Mouse (Mus musculus) liver, embryonic 16.5 days (tissue): Measurements from ENCODE around the gene Sirt2. TPM values are rescaled to one million over a fixed set of nuclear protein-coding genes. Genes with fewer than 3 reads are reported as not detected.

Source experiments
- ATAC-seq: fragments of 200-750 bp; cut with Nextera tagmentation; 2 replicates; pipeline ENCODE4 v1.8.0; 2017; ENCODE audit warnings: low read depth, mild to moderate bottlenecking, moderate number of reproducible peaks, moderate library complexity
- H3K27ac ChIP-seq: fragments of 300-500 bp; sonication (generic); 2 replicates; pipeline ENCODE4 v1.5.1; 2014; ENCODE audit warnings: mild to moderate bottlenecking, low read length
- H3K27me3 ChIP-seq: fragments of 300-500 bp; sonication (generic); 2 replicates; pipeline ENCODE4 v1.6.1; 2014; ENCODE audit warnings: low read depth, low read length, mixed read lengths; ENCODE audit not compliant: control insufficient read depth, insufficient read depth
- H3K36me3 ChIP-seq: fragments of 300-500 bp; sonication (generic); 2 replicates; pipeline ENCODE4 v1.6.1; 2014; ENCODE audit warnings: mild to moderate bottlenecking; ENCODE audit not compliant: control insufficient read depth, insufficient read depth
- H3K4me1 ChIP-seq: fragments of 300-500 bp; sonication (generic); 2 replicates; pipeline ENCODE4 v1.6.1; 2014; ENCODE audit warnings: low read depth, low read length, mixed read lengths; ENCODE audit not compliant: control insufficient read depth
- H3K4me2 ChIP-seq: fragments of 300-500 bp; sonication (generic); 2 replicates; pipeline ENCODE4 v1.6.1; 2014; ENCODE audit warnings: low read depth, low read length, mixed read lengths
- H3K4me3 ChIP-seq: fragments of 300-500 bp; sonication (generic); 2 replicates; pipeline ENCODE4 v1.5.1; 2014; ENCODE audit warnings: low read depth, mild to moderate bottlenecking, low read length
- H3K9ac ChIP-seq: fragments of 300-500 bp; sonication (generic); 2 replicates; pipeline ENCODE4 v1.6.1; 2014; ENCODE audit warnings: low read depth, low read length
- H3K9me3 ChIP-seq: fragments of 300-500 bp; sonication (generic); replicated peaks from 2 replicates; pipeline ENCODE4 v1.6.1; 2016; ENCODE audit warnings: low read length; ENCODE audit not compliant: control insufficient read depth
- WGBS: fragments of 180-500 bp; shearing (Covaris S2); extraction: QIAGEN DNeasy Blood & Tissue Kit; methylation state at CpG from one replicate; pipeline ENCODE4 v1.1.7; 2014; ENCODE audit not compliant: insufficient replicate concordance; 5-methylcytosine and 5-hydroxymethylcytosine counted together
- polyA plus RNA-seq: library from polyadenylated mRNA; unstranded; fragments of >200 nt; fragmentation: Nextera tagmentation; extraction: Ambion mirVana; gene quantifications from 2 replicates; pipeline ENCODE4 v1.2.1, GENCODE M21; 2015

Gene Sirt2
- polyA plus RNA-seq, 1 experiment from 2014 or later, result 28.0 TPM

DNA sequence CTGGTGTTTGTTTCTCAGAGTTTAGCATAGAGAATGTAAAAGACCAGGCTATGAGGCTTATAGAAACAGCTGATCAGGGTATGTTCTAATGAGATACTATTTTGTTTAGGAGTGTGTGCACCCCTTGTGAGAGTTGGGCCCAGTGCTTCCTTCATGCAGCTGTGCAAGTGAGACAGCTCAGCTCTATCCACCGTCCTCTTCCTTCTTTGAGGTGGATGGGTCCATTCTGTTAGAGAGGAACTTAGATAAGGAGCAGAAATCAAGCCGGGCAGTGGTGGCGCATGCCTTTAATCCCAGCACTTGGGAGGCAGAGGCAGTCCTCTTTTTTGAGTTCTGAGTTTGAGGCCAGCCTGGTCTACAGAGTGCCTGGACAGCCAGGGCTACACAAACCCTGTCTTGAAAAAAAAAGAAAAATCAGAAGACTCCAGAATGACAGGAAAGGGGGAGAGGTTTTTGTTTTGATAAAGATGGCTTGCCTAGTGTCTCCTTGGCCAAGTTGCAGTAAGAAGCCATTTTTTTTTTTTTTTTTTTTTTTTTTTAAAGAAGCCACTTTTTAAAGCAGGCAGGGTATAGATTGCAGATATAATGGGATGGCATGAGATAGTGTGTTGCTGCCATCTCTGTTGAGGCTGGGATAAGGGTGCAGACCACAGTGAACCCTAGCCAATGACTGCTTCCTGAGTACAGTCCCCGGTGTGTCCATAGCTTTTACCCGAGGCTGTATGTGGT lies 47.9 kb downstream of the Sirt2 start:
- no peak overlapping the region for H3K27ac ChIP-seq
- WGBS, result 52% methylated on average over 5 of the region's 5 CpGs
- no peak overlapping the region for H3K9ac ChIP-seq
- H3K4me3 ChIP-seq, result no peak overlapping the region
- no peaks in the 10 kb centered on the region for H3K27me3 ChIP-seq
- H3K36me3 ChIP-seq, result peaks cover 62% of the 10 kb centered on the region
- no peak for ATAC-seq
- H3K4me1 ChIP-seq, result peaks cover 57% of the 10 kb centered on the region
- no peaks in the 10 kb centered on the region for H3K9me3 ChIP-seq
- H3K4me2 ChIP-seq, result no peak overlapping the region

- Histone ChIP-seq H3K9ac (no peak overlapping the region), H3K27me3 (no peaks in the 10 kb centered on the region), H3K4me3 (no peak overlapping the region), H3K4me2 (no peak overlapping the region), H3K9me3 (no peaks in the 10 kb centered on the region), H3K4me1 (peaks cover 55% of the 10 kb centered on the region), H3K27ac (no peak overlapping the region), H3K36me3 (peaks cover 69% of the 10 kb centered on the region)
- ATAC-seq, result no peak
- 85% methylated on average over 9 of the region's 9 CpGs for WGBS
Observed at GRCm38 (mm10) chr7:28815230-28815629, 48.7 kb downstream of the Sirt2 start.

- peaks cover 57% of the 10 kb centered on the region for H3K4me1 ChIP-seq
Observed at GRCm38 (mm10) chr7:28816201-28816600, 49.7 kb downstream of the Sirt2 start.

DNA sequence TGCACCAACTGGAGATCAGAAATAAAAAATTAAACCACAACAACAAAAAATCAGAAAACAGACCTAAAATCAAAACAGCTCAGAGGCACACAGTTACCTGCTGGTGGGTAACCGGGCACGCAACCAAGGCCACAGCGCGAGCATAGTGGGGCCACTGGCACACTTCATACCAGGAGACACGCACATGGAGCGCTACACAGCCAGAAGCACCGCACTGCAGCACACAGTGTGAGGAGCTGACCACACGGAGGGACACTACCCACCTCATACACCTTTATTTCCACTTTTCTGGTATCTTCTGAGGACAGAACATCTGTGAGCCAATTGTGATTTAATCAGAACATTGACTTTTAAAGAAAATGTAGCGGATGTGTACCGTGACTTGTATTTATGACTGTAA lies 50.4 kb downstream of the Sirt2 start:
- ATAC-seq, result no peak
- Histone ChIP-seq H3K4me3 (no peak overlapping the region), H3K9ac (no peak overlapping the region), H3K9me3 (no peaks in the 10 kb centered on the region), H3K36me3 (peaks cover 85% of the 10 kb centered on the region), H3K4me2 (no peak overlapping the region), H3K27ac (no peak overlapping the region), H3K4me1 (peaks cover 59% of the 10 kb centered on the region), H3K27me3 (no peaks in the 10 kb centered on the region)
- 90% methylated on average over 10 of the region's 10 CpGs for WGBS

More at GRCm38 (mm10) chr7:28816201-28816600, 49.7 kb downstream of the Sirt2 start:
- H3K9me3 ChIP-seq, result no peaks in the 10 kb centered on the region
- H3K9ac ChIP-seq, result no peak overlapping the region
- WGBS, result 84% methylated on average over 9 of the region's 9 CpGs
- H3K36me3 ChIP-seq, result peaks cover 79% of the 10 kb centered on the region
- no peak overlapping the region for H3K27ac ChIP-seq
- no peak for ATAC-seq
- H3K4me3 ChIP-seq, result no peak overlapping the region
- no peak overlapping the region for H3K4me2 ChIP-seq
- H3K27me3 ChIP-seq, result no peaks in the 10 kb centered on the region

GRCm38 (mm10) chr7:28817524-28817923 lies 51.0 kb downstream of the Sirt2 start:
- H3K9ac ChIP-seq, result no peak overlapping the region
- no peaks in the 10 kb centered on the region for H3K9me3 ChIP-seq
- peaks cover 91% of the 10 kb centered on the region for H3K36me3 ChIP-seq
- no peak overlapping the region for H3K4me2 ChIP-seq
- WGBS, result 62% methylated on average over 6 of the region's 6 CpGs
- H3K27ac ChIP-seq, result no peak overlapping the region
- no peak for ATAC-seq
- no peaks in the 10 kb centered on the region for H3K27me3 ChIP-seq
- H3K4me1 ChIP-seq, result peaks cover 52% of the 10 kb centered on the region
- H3K4me3 ChIP-seq, result no peak overlapping the region

DNA sequence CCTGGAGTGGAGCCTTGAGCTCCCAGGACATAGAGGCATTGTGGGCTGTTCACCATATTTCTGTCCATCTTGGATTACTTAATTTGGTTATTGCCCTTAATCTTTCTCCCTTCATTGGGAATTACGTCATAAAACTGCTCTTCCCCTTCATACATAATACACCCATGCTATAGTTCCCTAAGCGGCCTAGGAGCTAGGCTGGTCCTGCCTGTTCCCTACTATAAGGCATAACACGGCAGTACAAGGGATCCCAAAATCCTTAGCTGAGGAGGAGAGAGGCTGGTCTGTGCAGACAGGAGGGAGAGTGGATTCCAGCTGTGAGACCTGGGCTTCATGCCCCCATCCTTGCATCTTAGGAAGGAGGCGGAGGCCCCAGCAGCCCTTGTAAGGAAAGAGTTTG lies 51.4 kb downstream of the Sirt2 start:
- no peak overlapping the region for H3K9ac ChIP-seq
- no peaks in the 10 kb centered on the region for H3K27me3 ChIP-seq
- no peak overlapping the region for H3K4me2 ChIP-seq
- WGBS, result 84% methylated on average over 4 of the region's 4 CpGs
- H3K4me3 ChIP-seq, result no peak overlapping the region
- no peaks in the 10 kb centered on the region for H3K9me3 ChIP-seq
- peaks cover 48% of the 10 kb centered on the region for H3K4me1 ChIP-seq
- H3K27ac ChIP-seq, result no peak overlapping the region
- H3K36me3 ChIP-seq, result peaks cover 94% of the 10 kb centered on the region
- no peak for ATAC-seq

- Histone ChIP-seq H3K9ac (no peak overlapping the region), H3K27ac (no peak overlapping the region), H3K4me2 (no peak overlapping the region)
Observed at GRCm38 (mm10) chr7:28818436-28818835, 51.9 kb downstream of the Sirt2 start.

GRCm38 (mm10) chr7:28818861-28819452 lies 52.4 kb downstream of the Sirt2 start:
- H3K9ac ChIP-seq, result no peak overlapping the region
- H3K4me2 ChIP-seq, result no peak overlapping the region
- no peak overlapping the region for H3K27ac ChIP-seq
- no peaks in the 10 kb centered on the region for H3K27me3 ChIP-seq
- H3K9me3 ChIP-seq, result no peaks in the 10 kb centered on the region
- peaks cover 86% of the 10 kb centered on the region for H3K36me3 ChIP-seq
- 43% methylated on average over 4 of the region's 4 CpGs for WGBS
- peaks cover 44% of the 10 kb centered on the region for H3K4me1 ChIP-seq
- no peak overlapping the region for H3K4me3 ChIP-seq
- no peak for ATAC-seq

More at GRCm38 (mm10) chr7:28818436-28818835, 51.9 kb downstream of the Sirt2 start:
- Histone ChIP-seq H3K9me3 (no peaks in the 10 kb centered on the region), H3K27me3 (no peaks in the 10 kb centered on the region), H3K4me3 (no peak overlapping the region), H3K4me1 (peaks cover 45% of the 10 kb centered on the region), H3K36me3 (peaks cover 91% of the 10 kb centered on the region)
- no peak for ATAC-seq
- 82% methylated on average over 18 of the region's 18 CpGs for WGBS

- Histone ChIP-seq H3K36me3 (peaks cover 80% of the 10 kb centered on the region), H3K9me3 (no peaks in the 10 kb centered on the region), H3K9ac (no peak overlapping the region), H3K4me1 (peaks cover 42% of the 10 kb centered on the region), H3K4me2 (no peak overlapping the region), H3K27ac (no peak overlapping the region), H3K4me3 (no peak overlapping the region), H3K27me3 (no peaks in the 10 kb centered on the region)
- WGBS, result 87% methylated on average over 4 of the region's 4 CpGs
- ATAC-seq, result no peak
Observed at GRCm38 (mm10) chr7:28819571-28819970, 53.0 kb downstream of the Sirt2 start.
